Mouse (Mus musculus): ENCODE measurements around the gene Pex1.
"Not testable (repeated sequence)": the region's sequence is repeated elsewhere in the genome, so short reads cannot be mapped to it uniquely, and the experiment has no call there.

The Pex1 gene

GRCm38 (mm10) chr5:3644621-3645020, 48.8 kb downstream of the Pex1 start:
- in situ Hi-C loops (cut with MboI) = no loop called here

- in situ Hi-C loops (cut with MboI) = no loop called here
These were observed 49.5 kb downstream of the Pex1 start for GRCm38 (mm10) chr5:3645326-3645725.

GRCm38 (mm10) chr5:3646539-3646938, 50.7 kb downstream of the Pex1 start:
- in situ Hi-C loops (cut with MboI) = no loop called here

GRCm38 (mm10) chr5:3646991-3647707, 51.3 kb downstream of the Pex1 start:
- in situ Hi-C loops (cut with MboI) = no loop called here

GRCm38 (mm10) chr5:3647708-3648121, 51.8 kb downstream of the Pex1 start:
- in situ Hi-C loops (cut with MboI) = no loop called here

- in situ Hi-C loops (cut with MboI) = no loop called here
These were observed 52.5 kb downstream of the Pex1 start for GRCm38 (mm10) chr5:3648206-3648848.

GRCm38 (mm10) chr5:3648849-3649210, 53.0 kb downstream of the Pex1 start:
- in situ Hi-C loops (cut with MboI) = no loop called here

- in situ Hi-C loops (cut with MboI) = no loop called here
These were observed 55.0 kb downstream of the Pex1 start, which contains the start of gene Tmbim7 for GRCm38 (mm10) chr5:3650881-3651280. Gene Tmbim7 (plus strand): TSS chr5:3651181.

GRCm38 (mm10) chr5:3651621-3652020, 55.8 kb downstream of the Pex1 start:
- in situ Hi-C loops (cut with MboI) = no loop called here

GRCm38 (mm10) chr5:3652903-3653575, 57.2 kb downstream of the Pex1 start:
- in situ Hi-C loops (cut with MboI) = not testable (repeated sequence)

GRCm38 (mm10) chr5:3653801-3654200, 57.9 kb downstream of the Pex1 start:
- in situ Hi-C loops (cut with MboI) = no loop called here

GRCm38 (mm10) chr5:3657085-3657484, 61.2 kb downstream of the Pex1 start, which contains the start of gene Gatad1:
Gene Gatad1 (minus strand): TSS chr5:3657185.
- in situ Hi-C loops (cut with MboI) = no loop called here

- in situ Hi-C loops (cut with MboI) = no loop called here
These were observed 69.4 kb downstream of the Pex1 start for GRCm38 (mm10) chr5:3665225-3665624.

GRCm38 (mm10) chr5:3666585-3666984, 70.7 kb downstream of the Pex1 start:
- in situ Hi-C loops (cut with MboI) = no loop called here

GRCm38 (mm10) chr5:3669938-3670554, 74.2 kb downstream of the Pex1 start:
- in situ Hi-C loops (cut with MboI) = no loop called here
